Mouse (Mus musculus) forebrain, postnatal 0 days (tissue): ENCODE data around the gene Kcng1. TPM values are rescaled to one million over a fixed set of nuclear protein-coding genes. Genes with fewer than 3 reads are reported as not detected.
A peak's percentile ranks its signal among the peaks of the same experiment; 100 is the strongest.

Experiments
- ATAC-seq: fragments of 200-750 bp; cut with Nextera tagmentation; 2 replicates; pipeline ENCODE4 v1.8.0; 2017; ENCODE audit warnings: mild to moderate bottlenecking, moderate library complexity
- DNase-seq: peaks from one replicate; pipeline ENCODE4 v3.0.0-alpha.2; 2015
- H3K27ac ChIP-seq: fragments of 300-500 bp; sonication (generic); 2 replicates; pipeline ENCODE4 v1.5.1; 2014; ENCODE audit warnings: low read depth, mild to moderate bottlenecking, antibody characterized with exemption, low read length, moderate library complexity, mixed read lengths
- H3K27me3 ChIP-seq: fragments of 300-500 bp; sonication (generic); 2 replicates; pipeline ENCODE4 v1.6.1; 2014; ENCODE audit warnings: mild to moderate bottlenecking, low read length, mixed read lengths; ENCODE audit not compliant: insufficient read depth
- H3K36me3 ChIP-seq: fragments of 300-500 bp; sonication (generic); 2 replicates; pipeline ENCODE4 v1.6.1; 2014; ENCODE audit warnings: mild to moderate bottlenecking, moderate library complexity; ENCODE audit not compliant: insufficient read depth
- H3K4me1 ChIP-seq: fragments of 300-500 bp; sonication (generic); 2 replicates; pipeline ENCODE4 v1.6.1; 2014; ENCODE audit warnings: antibody characterized with exemption; ENCODE audit not compliant: insufficient read depth
- H3K4me2 ChIP-seq: fragments of 300-500 bp; sonication (generic); 2 replicates; pipeline ENCODE4 v1.6.1; 2014; ENCODE audit warnings: low read depth, mild to moderate bottlenecking, moderate library complexity
- H3K4me3 ChIP-seq: fragments of 300-500 bp; sonication (generic); 2 replicates; pipeline ENCODE4 v1.5.1; 2014; ENCODE audit warnings: low read depth, low read length, mixed read lengths
- H3K9ac ChIP-seq: fragments of 300-500 bp; sonication (generic); 2 replicates; pipeline ENCODE4 v1.6.1; 2014; ENCODE audit warnings: mild to moderate bottlenecking
- H3K9me3 ChIP-seq: fragments of 300-500 bp; sonication (generic); 2 replicates; pipeline ENCODE4 v1.6.1; 2016; ENCODE audit warnings: low read length
- CTCF ChIP-seq: sonication (generic); IDR thresholded peaks from 2 replicates; pipeline ENCODE4 v1.5.1; 2016; ENCODE audit warnings: antibody characterized with exemption, control low read depth, low read depth
- WGBS: fragments of 180-500 bp; shearing (Covaris S2); extraction: QIAGEN DNeasy Blood & Tissue Kit; methylation state at CpG from one replicate; pipeline ENCODE4 v1.1.7; 2014; 5-methylcytosine and 5-hydroxymethylcytosine counted together
- polyA plus RNA-seq: library from polyadenylated mRNA; unstranded; fragments of >200 nt; fragmentation: Nextera tagmentation; extraction: Ambion mirVana; gene quantifications from 2 replicates; pipeline ENCODE4 v1.2.1, GENCODE M21; 2015
- total RNA-seq: library from RNA; depleted of rRNA; stranded (reverse); fragments of >200 nt; gene quantifications from 2 replicates; pipeline ENCODE4 v1.2.3, GENCODE M21; 2014; rRNA removed

Kcng1 gene
- total and polyA plus RNA-seq, 2 experiments from 2014 or later: 2.6 to 8.2 TPM

DNA sequence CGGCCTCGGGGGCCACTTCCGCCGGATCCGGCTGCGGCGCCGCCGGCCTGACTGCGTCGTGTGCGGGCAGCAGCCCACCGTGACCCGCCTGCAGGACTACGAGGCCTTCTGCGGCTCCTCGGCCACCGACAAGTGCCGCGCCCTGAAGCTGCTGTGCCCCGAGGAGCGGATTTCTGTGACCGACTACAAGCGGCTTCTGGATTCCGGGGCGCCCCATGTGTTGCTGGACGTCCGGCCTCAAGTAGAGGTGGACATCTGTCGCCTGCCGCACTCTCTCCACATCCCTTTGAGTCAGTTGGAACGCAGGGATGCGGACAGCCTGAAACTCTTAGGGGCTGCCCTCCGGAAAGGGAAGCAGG is 50.1 kb downstream of the Kcng1 start:
- no peak for DNase-seq
- H3K4me1 ChIP-seq: peaks cover 12% of the 10 kb centered on the region
- H3K36me3 ChIP-seq: no peaks in the 10 kb centered on the region; the same call in 1 of the 2 replicates
- no peak for ATAC-seq
- H3K9me3 ChIP-seq: no peaks in the 10 kb centered on the region
- H3K27me3 ChIP-seq: no peaks in the 10 kb centered on the region
- H3K9ac ChIP-seq: peak overlapping the region; percentile 85
- WGBS: 65% methylated on average over 33 of the region's 33 CpGs
- H3K27ac ChIP-seq: 0 out of 2 replicates have a peak overlapping the region, but pooled peaks have one; percentile 96
- H3K4me2 ChIP-seq: peak overlapping the region; percentile 96
- peak overlapping the region; percentile 72 for H3K4me3 ChIP-seq
- TF ChIP-seq CTCF: no peak

DNA sequence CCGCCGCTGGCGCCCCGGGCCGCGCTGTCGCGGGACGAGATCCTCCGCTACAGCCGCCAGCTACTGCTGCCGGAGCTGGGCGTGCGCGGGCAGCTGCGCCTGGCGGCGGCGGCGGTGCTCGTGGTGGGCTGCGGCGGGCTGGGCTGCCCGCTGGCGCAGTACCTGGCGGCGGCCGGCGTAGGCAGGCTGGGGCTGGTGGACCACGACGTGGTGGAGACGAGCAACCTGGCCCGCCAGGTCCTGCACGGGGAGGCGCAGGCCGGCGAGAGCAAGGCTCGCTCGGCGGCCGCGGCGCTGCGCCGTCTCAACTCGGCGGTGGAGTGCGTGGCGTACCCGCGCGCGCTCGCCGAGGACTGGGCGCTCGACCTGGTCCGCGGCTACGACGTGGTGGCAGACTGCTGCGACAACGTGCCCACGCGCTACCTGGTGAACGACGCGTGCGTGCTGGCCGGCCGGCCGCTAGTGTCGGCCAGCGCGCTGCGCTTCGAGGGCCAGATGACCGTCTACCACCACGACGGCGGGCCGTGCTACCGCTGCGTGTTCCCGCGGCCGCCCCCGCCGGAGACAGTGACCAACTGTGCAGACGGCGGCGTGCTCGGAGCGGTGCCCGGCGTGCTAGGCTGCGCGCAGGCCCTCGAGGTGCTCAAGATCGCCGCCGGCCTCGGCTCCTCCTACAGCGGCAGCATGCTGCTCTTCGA is 50.6 kb downstream of the Kcng1 start:
- peak overlapping the region; percentile 96 for H3K4me2 ChIP-seq
- H3K36me3 ChIP-seq: no peaks in the 10 kb centered on the region; the same call in 1 of the 2 replicates
- WGBS: 5% methylated on average over 83 of the region's 105 CpGs
- no peak; the same call in 1 of the 2 replicates for TF ChIP-seq CTCF
- peak overlapping the region; percentile 85 for H3K9ac ChIP-seq
- H3K27me3 ChIP-seq: no peaks in the 10 kb centered on the region
- DNase-seq: no peak
- peak overlapping the region; percentile 72 for H3K4me3 ChIP-seq
- H3K4me1 ChIP-seq: peaks cover 12% of the 10 kb centered on the region
- no peaks in the 10 kb centered on the region for H3K9me3 ChIP-seq
- peak overlapping the region; percentile 96 for H3K27ac ChIP-seq
- ATAC-seq: peak; percentile 62

DNA sequence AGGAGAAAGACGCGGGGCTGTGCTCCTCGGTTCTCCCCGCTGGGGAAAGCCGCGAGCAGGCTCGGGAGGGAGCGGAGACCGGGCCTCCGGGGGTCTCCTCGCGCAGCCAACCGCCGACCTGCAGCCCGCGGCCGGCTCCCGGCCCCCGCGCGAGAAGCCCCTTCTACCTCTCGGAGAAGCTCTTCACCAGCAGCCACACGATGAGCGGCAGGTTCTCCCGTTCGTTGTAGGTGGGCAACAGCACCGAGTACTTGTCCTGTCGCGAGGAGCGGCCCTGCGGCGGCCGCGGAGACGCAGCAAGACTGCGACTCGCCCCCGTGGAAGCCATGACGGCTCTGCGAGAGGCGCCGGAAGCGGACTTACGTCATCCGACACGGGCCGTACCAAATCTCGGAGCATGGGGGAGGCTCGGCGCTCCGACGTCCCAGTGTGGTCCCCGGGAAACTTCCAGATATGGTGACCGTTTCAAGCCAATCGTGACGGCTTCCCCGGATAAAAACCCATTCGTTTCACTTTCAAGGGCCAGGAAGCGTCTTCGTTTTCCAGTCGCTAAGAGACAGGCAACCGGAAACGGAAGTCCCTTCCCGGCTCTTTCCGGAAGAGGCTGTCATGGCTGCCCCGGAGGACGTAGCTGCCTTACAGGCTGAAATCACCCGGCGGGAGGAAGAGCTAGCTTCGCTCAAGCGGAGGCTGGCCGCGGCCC is 51.4 kb downstream of the Kcng1 start, which contains the start of the genes Gm20716, Dpm1 and Mocs3:
TSS of gene Gm20716 (minus strand) at position 339 of the 703 bp plus-strand sequence.
TSS of gene Dpm1 (minus strand) at position 566 of the 703 bp plus-strand sequence.
TSS of gene Mocs3 (plus strand) at position 597 of the 703 bp plus-strand sequence.
- Histone ChIP-seq H3K27me3 (no peaks in the 10 kb centered on the region), H3K4me2 (peak within 1 kb of the TSS; percentile 96), H3K36me3 (peaks cover 4% of the 10 kb centered on the region), H3K9me3 (no peaks in the 10 kb centered on the region), H3K4me3 (peak within 1 kb of the TSS; percentile 72), H3K27ac (peak within 1 kb of the TSS; percentile 96), H3K4me1 (peaks cover 12% of the 10 kb centered on the region), H3K9ac (peak within 1 kb of the TSS; percentile 85)
- peak; percentile 93 for ATAC-seq
- no peak for TF ChIP-seq CTCF
- under 1% methylated on average over 71 of the region's 73 CpGs for WGBS
- DNase-seq: peak; percentile 95

DNA sequence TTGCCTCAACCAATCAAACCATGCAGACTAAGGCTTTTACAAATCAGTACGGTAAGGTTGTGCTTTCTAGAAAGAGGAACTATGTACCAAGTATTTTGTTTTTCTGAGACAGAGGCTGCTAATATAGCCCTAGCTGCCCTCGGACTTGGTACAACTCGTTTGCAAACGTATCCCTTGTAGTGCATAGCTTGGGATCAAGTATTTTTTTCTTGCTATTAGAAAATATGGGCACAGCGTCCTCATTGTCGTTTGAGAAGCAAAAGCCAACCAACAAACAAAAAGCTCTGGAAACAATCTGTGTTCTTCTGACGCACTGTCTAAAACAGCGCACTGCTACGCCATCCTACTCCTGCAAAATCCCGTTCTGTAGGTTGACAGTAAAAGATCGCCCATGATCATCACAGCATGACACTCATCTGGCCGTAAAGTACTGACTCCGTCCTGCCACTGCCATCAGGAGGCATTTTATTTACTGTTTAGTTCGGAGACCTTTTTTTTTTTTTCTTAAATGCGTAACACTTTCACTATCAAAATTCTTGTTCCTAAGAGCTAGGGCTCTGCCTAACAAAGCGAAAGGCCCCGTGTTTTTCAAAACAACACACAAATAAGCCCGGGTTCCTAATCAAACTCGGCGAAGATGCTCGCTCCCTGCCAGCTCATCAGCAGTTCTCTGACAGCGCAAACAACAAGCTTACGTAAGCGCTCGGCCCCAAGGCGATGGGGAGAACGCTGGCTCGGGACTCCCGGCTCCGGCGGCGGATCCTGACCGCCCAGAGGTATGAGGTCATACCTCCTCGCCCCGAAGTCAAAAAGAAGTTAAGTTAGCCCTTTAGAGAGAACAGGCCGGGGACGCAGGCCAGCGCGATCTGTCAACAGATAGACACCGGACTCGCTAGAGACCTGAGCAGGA is 52.2 kb downstream of the Kcng1 start:
- peak overlapping the region; percentile 85 for H3K9ac ChIP-seq
- H3K4me1 ChIP-seq: peaks cover 12% of the 10 kb centered on the region
- peak overlapping the region; percentile 72 for H3K4me3 ChIP-seq
- ATAC-seq (no peak; the same call in 1 of the 2 replicates), DNase-seq (no peak)
- H3K27ac ChIP-seq: peak overlapping the region; percentile 96; the same call in 1 of the 2 replicates
- H3K9me3 ChIP-seq: no peaks in the 10 kb centered on the region
- no peak for TF ChIP-seq CTCF
- no peaks in the 10 kb centered on the region for H3K27me3 ChIP-seq
- peaks cover 12% of the 10 kb centered on the region for H3K36me3 ChIP-seq
- H3K4me2 ChIP-seq: peak overlapping the region; percentile 96
- 20% methylated on average over 41 of the region's 41 CpGs for WGBS

DNA sequence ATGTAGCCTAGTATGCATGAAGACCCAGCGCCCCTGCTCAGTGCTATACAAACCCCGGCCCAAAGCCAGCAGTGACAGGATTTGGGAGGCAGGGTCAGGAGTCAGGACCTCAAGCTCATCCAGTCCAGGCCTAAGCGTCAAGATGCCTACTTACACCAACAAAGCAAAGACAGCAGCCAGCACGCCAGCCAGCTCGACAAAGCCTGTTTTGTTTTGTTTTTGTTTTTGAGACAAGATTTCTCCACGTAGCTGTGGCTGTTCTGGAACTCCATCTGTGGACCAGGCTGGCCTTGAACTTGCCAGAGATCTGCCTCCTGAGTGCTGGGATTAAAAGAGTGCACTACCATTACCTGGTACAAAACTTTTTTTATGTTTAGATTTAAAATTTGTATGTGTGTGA is 58.2 kb downstream of the Kcng1 start:
- Histone ChIP-seq H3K9ac (no peak overlapping the region), H3K27me3 (no peaks in the 10 kb centered on the region), H3K4me3 (no peak overlapping the region), H3K4me1 (no peaks in the 10 kb centered on the region), H3K4me2 (no peak overlapping the region), H3K36me3 (peaks cover 59% of the 10 kb centered on the region), H3K9me3 (no peaks in the 10 kb centered on the region), H3K27ac (no peak overlapping the region)
- no peak for DNase-seq
- WGBS: 88% methylated on average over 6 of the region's 6 CpGs
- TF ChIP-seq CTCF: no peak
- no peak for ATAC-seq

DNA sequence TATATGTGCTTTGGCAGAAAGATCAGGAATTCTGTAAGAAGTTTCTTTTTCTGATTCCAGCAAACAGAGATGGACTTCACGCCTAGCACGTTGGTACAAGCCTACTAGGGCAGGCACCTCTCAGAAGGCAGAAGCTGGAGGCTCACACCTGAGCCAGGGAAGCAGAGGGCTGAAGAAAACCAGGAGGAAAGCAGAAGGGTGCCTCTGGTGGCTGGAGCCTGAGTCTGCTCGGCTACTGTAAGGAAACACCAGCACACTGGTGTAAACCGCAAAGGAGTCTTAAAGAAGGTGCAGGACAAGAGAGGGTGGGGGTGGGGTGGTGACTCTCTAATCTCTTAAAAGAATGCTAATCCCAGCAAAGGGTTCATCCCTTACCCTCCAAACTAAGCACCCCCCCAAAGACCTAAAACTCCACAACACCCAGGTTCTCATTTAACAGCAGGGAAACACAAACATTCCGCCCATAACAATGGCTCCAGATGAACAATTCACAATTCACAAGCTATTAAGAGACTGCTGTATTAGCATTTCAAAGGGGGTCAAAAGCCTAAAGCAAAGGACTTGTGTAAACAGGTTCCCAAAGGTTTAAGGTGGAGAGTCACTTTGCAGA is 67.6 kb downstream of the Kcng1 start:
- no peaks in the 10 kb centered on the region for H3K9me3 ChIP-seq
- H3K27ac ChIP-seq: no peak overlapping the region
- peak; percentile 33 for TF ChIP-seq CTCF
- peaks cover 75% of the 10 kb centered on the region for H3K36me3 ChIP-seq
- no peak overlapping the region for H3K4me2 ChIP-seq
- H3K27me3 ChIP-seq: no peaks in the 10 kb centered on the region
- 45% methylated on average over 5 of the region's 5 CpGs for WGBS
- ATAC-seq (no peak), DNase-seq (no peak)
- no peak overlapping the region for H3K9ac ChIP-seq
- no peaks in the 10 kb centered on the region for H3K4me1 ChIP-seq
- no peak overlapping the region for H3K4me3 ChIP-seq

Other genes with a start within 250 kb of the Kcng1 start
- gene Pard6b, start 200.7 kb downstream of the Kcng1 start, total RNA-seq: 4.2 and 5.3 TPM in 2 replicates
- gene Pard6b, start 200.7 kb downstream of the Kcng1 start, polyA plus RNA-seq: 2.8 and 4.1 TPM in 2 replicates
- 22.0 and 41.8 TPM in 2 replicates for gene Adnp, start 74.6 kb downstream of the Kcng1 start, total RNA-seq
- 9.2 and 15.4 TPM in 2 replicates for gene Adnp, start 74.6 kb downstream of the Kcng1 start, polyA plus RNA-seq
- gene Gm20716, start 51.4 kb downstream of the Kcng1 start, total RNA-seq: 42.9 and 47.9 TPM in 2 replicates
- gene Gm20716, start 51.4 kb downstream of the Kcng1 start, polyA plus RNA-seq: 9.1 and 16.3 TPM in 2 replicates
- 13.4 and 21.4 TPM in 2 replicates for gene Dpm1, start 51.1 kb downstream of the Kcng1 start, total RNA-seq
- gene Dpm1, start 51.1 kb downstream of the Kcng1 start, polyA plus RNA-seq: 94.5 and 112 TPM in 2 replicates
- gene Mocs3, start 51.1 kb downstream of the Kcng1 start, total RNA-seq: 23.1 and 23.6 TPM in 2 replicates
- gene Mocs3, start 51.1 kb downstream of the Kcng1 start, polyA plus RNA-seq: 8.6 and 9.9 TPM in 2 replicates